Mouse (Mus musculus) thymus, adult 18-20 months (tissue): ENCODE results near the gene Gse1.

ENCODE experiments used
- DNase-seq, 2 experiments: peaks; one replicate each; pipeline ENCODE4 v3.0.0; 2022; ENCODE audit warnings: mixed read lengths in 2 of 2

Gene Gse1

GRCm38 (mm10) chr8:120462611-120463010, 234.4 kb downstream of the Gse1 start:
- DNase-seq, result no peak

GRCm38 (mm10) chr8:120463918-120464584, 235.8 kb downstream of the Gse1 start:
- DNase-seq, result no peak

GRCm38 (mm10) chr8:120464585-120464937, 236.3 kb downstream of the Gse1 start:
- no peak for DNase-seq

- no peak for DNase-seq
These were observed 237.5 kb downstream of the Gse1 start for GRCm38 (mm10) chr8:120465710-120466109.

- DNase-seq, result no peak
These were observed 238.0 kb downstream of the Gse1 start for GRCm38 (mm10) chr8:120466266-120466665.

GRCm38 (mm10) chr8:120467598-120467997, 239.3 kb downstream of the Gse1 start:
- DNase-seq, result no peak

GRCm38 (mm10) chr8:120470170-120470569, 241.9 kb downstream of the Gse1 start:
- no peak for DNase-seq

- no peak for DNase-seq
These were observed 242.9 kb downstream of the Gse1 start for GRCm38 (mm10) chr8:120471166-120471565.

GRCm38 (mm10) chr8:120471752-120472151, 243.5 kb downstream of the Gse1 start:
- no peak for DNase-seq

- no peak for DNase-seq
These were observed 244.0 kb downstream of the Gse1 start for GRCm38 (mm10) chr8:120472230-120472629.

GRCm38 (mm10) chr8:120473729-120474364, 245.6 kb downstream of the Gse1 start:
- DNase-seq, result peak; percentile 55 to 67

GRCm38 (mm10) chr8:120474496-120475235, 246.4 kb downstream of the Gse1 start:
- DNase-seq, result no peak

- no peak for DNase-seq
These were observed 247.4 kb downstream of the Gse1 start for GRCm38 (mm10) chr8:120475462-120476201.

GRCm38 (mm10) chr8:120476711-120477575, 248.7 kb downstream of the Gse1 start:
- no peak for DNase-seq

- no peak for DNase-seq
These were observed 250.5 kb downstream of the Gse1 start for GRCm38 (mm10) chr8:120478754-120479153.

GRCm38 (mm10) chr8:120479691-120480090, 251.4 kb downstream of the Gse1 start:
- no peak for DNase-seq

GRCm38 (mm10) chr8:120482015-120482689, 253.9 kb downstream of the Gse1 start:
- no peak for DNase-seq

- DNase-seq, result no peak
These were observed 256.2 kb downstream of the Gse1 start for GRCm38 (mm10) chr8:120484460-120484859.

GRCm38 (mm10) chr8:120485116-120485515, 256.9 kb downstream of the Gse1 start:
- DNase-seq, result no peak

GRCm38 (mm10) chr8:120485551-120486476, 257.6 kb downstream of the Gse1 start:
- no peak for DNase-seq
